Mouse (Mus musculus): Measurements from ENCODE around the gene Ppp2r5e.
A peak's percentile ranks its signal among the peaks of the same experiment; 100 is the strongest.

The Ppp2r5e gene

DNA sequence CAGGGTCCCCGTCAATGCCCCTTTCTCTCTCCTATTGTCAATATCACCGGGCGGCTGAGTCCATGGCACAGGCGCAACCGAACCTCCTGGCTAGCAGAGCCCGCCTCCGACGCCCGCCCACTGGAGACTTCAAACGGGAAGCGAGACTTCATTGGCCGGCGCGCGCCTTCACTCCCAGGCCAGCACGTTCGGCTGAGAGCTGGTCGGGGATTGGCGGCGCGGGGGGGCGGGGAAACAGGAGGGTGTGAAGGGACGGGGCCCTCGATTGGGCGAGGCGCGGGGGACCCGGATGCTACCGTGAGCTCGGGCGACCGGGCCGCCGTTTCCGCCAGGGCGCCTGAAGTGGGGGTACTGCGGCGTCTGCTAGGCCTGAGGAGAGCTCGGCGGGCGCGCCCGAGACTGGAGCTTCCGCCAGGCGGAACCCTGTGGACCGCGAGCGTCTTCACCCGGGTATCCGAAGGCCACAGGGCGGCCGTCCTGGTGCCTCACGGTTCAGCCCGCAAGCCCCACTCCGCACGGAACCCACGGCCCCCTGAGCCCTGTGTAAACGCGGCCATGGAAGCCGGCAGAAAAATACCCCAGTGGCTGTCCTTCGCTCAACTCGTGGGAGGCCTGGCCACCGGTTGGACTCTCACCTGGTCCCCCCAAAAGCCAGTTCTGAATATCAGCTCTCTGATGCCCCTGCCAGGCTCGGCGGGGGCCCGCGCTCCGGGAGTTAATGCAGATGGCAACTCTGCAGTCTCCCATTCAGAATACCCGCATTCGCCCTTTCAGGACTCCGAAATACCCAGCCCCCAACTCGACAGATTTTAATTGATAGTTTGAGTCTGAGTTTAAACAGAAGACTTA lies at the start of gene Ppp2r5e:
Ppp2r5e (minus strand) TSS at position 92 of the 849 bp plus-strand sequence.
- DNase-seq, result peak; percentile 99

DNA sequence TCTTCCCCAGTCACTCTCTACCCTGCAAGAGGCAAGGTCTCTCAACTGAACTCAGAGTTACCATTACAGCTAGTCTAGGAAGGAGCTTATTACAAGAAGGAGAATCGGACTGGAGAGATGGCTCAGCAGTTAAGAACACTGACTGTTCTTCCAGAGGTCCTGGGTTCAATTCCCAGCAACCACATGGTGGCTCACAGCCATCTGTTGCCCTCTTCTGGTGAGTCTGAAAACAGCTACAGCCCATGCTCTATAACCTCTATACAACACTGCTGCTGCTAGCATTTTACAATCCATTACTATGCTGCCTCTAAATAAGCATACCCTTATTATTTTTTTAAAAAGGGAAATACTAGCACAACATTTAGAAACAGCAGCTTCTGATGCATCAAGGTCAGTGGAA lies 49.7 kb upstream of the Ppp2r5e start:
- no peak for DNase-seq

DNA sequence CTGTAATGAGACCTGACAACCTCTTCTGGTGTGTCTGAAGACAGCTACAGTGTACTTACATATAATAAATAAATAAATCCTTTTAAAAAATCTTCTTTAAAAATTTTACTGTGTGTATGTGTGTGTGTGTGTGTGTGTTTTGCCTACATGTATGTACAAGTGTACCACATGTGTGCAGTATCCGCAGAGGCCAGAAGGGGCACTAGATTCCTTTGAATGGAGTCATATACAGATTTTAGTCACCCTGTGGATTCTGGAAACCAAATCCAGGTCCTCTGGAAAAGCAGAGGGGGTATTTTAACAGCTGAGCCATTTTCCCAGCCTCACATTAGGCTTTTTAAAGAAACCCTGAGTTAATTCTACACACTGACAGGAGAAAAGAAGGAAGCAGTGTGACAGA lies 45.7 kb upstream of the Ppp2r5e start:
- no peak for DNase-seq

DNA sequence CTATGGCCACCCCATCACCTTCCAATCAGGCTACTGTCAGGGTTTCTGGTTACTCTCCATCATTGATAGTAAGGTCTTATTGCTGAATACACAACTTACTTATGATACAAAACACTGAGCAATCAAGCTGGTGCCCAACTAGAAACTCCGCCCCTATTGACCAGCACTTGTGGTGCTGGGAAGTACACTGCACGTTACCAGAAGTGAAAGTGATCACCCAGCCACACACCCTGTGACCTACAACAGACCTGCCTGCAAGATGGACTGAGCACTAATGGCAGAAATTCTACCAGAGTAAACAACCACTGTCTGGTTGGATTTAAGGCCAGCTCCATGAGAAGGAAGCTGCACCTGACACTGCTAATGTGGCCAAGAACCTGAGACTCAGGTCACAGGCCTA lies 42.3 kb upstream of the Ppp2r5e start:
- no peak for DNase-seq

DNA sequence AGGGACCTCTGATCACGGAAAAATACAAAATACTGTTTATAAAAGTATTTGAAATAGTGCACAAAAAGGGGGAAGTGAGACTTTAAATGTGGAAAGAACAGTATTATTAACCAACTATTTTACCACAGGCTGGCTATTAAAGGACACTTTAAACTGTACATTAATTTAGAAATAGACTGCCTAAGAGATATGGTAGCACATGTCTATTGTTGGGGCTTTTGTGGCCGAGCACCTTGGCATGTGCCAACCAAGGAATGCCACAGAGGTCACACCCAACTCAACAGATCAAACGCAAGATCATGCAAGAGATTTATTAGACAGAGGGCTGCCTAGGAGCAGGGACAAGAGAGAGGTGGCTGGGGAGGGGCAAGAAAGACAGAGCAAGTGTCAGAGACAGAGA lies 41.1 kb upstream of the Ppp2r5e start:
- DNase-seq, result no peak

DNA sequence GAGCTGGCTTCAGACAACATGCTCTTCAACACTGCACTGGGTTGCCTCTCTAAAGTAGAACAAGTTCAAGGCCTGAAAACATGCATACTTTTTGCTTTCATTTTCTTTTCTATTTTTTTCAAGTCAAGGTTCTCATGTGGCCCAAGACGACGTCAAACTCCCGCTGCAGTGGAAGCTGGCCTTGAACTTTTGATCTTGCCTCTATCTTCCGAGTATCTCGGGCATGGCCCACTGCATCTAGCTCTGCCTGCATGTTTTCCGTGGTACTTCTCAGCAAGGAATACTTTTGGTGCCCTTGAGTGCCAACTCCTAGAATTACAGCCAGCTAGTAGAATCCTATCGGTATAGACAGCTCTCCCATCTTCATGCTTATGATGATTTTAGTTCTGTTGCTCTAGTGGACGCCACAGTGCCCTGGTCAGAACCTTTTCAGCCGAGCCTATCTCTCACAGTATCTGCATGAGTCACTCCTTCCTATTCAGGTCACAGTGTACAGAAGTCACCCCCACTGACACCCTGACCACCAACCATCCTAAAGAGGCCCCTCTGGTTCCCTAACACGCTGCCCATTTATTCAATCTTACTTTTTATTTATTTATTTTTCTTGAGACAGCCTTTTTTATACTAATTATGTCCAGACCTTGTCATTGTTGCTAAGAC lies 39.9 kb upstream of the Ppp2r5e start:
- no peak for DNase-seq

DNA sequence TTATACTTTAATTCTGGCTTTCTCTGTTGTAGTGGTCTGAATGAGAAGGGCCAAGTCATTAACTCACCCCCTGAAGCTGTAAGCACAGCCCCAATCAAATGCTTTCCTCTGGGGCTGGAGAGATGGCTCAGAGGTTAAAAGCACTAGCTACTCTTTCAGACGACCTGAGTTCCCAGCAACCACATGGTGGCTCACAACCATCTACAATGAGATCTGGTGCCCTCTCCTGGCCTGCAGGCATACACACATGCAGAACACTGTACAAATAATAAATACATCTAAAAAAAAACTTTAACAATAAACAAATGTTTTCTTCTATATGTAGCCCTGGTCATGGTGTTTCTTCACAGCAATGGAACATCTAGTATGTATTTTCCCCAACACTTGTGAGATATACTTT lies 33.6 kb upstream of the Ppp2r5e start:
- no peak for DNase-seq

DNA sequence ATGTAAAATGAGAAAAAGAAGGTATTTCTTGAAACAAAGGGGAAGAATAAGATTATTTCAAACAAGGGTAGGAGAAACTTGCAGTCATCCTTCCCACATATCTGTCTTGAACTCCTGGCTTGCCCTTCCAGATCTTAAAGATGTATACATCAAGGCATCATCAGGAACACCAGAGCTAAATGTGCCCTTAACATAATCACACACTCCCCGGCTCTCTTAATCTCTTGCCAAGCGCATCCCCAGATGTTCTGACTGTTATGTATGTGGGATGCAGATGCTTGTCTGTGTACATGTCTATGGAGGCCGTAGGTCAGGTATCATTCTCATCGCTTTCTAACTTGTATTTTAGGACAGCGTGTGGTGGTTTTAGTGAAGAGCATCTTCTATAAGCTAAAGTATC lies 27.2 kb upstream of the Ppp2r5e start:
- DNase-seq, result no peak

DNA sequence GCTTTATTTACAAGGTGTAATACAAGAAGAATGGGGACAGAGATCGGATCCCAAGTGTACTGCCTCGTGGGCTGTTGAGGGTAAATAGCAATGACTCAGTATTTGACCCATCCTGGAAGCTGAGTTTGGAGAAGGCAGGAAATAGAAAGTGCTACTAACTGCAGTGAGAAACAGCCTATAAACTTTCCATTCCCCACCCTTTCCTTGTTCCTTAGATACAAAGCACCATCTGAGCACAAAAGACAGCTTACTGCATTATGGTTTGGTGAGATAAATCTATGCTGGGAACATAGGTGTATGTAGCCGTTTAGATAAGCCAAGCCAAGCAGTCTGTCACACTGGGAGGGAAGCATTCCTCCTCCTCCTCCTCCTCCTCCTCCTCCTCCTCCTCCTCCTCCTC lies 26.8 kb upstream of the Ppp2r5e start:
- DNase-seq, result no peak

DNA sequence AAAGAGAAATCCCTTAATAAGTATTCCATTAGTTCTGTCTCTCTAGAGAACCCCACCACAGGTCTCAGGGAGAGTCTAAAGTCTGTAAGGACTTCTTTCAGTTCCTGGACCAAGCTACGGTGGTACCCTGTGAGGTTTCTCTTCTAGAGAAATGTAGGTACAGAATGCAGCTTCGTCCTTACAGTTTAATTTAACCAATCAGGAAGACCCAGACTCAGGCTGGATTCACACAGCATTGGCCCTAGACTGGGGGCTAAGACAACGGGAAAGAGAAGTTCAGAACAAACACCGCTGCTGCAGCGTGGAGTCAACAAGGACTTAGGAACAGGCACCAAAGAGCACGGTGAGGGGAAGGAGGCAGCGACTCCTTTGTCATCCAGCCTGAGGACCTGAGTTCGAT lies 20.8 kb upstream of the Ppp2r5e start:
- no peak for DNase-seq

DNA sequence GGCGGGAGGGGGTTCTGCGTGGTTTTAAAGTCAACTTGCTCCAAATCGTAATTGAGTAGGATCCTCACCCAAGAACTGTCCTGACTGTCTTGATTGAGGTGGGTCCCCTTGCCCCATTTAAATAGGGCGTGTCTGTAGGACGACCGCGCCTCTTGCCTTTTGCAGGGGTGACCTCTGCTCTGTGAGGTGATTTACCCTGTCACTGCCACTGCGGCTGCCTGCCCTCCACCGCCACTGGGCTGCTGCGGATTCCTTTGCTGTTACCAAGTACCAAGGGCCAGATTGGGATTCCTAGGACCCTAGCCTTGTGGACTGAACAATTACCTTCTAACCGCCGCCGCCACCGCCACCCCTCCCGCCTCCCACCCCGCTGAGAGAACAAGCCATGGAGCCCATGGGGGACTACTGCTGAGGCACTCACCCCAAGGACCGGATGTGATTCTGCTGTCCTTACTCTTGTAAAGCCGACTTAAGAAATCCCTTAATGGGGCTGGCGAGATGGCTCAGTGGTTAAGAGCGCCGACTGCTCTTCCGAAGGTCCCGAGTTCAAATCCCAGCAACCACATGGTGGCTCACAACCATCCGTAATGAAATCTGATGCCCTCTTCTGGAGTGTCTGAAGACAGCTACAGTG lies 20.2 kb upstream of the Ppp2r5e start:
- DNase-seq, result no peak

DNA sequence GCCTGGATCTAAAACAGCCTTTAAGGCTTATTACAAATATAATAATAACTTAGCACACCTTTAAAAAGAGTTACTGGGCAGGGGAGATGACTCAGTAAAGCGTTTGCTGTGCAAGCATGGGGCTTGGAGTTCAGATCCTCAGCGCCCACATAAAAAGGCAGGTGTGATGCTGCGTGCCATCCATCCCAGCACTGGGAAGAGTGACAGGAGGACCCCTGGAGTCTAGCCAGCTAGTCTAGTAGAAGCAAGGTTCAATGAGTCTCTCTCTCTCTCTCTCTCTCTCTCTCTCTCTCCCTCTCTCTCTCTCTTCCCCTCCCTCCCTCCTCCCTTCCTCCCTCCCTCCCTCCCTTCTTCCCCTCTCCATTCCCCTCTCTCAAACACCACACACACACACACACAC lies 19.5 kb upstream of the Ppp2r5e start:
- DNase-seq, result no peak

DNA sequence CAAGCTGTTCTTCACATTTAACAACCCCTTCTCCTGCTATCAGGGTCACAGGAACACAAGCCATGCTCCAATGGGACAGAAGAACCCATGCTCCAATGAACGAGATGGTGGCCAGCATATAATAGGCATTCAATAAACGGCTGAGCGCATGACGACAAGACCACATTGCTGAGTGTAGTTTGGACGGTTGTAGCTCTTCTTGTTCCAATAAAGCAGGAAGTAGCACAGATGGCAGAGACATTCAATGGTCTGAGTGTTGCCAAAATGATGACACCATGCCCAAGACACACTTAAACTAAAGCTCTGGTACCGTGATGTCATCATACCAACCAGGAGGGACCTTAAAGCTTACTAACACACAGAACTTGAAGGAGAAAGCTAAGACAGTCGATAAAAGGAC lies 16.7 kb upstream of the Ppp2r5e start:
- DNase-seq, result no peak

DNA sequence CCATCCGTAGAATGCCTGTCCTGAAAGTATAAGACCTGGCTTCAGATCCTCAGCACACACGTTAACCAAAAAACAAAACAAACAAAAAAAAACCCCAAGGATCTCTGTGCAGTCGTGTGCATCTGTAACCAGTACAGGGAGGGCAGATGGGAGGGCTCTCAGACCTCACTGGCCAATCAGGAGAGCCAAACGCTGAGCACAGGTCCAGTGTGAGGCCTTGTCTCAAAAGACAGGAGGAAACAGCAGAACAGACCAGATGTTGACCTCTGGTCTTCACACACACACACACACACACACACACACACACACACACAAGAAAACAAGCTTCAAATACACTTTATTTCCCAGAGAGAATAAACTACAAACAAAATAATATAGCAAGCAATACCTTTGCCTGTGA lies 3.4 kb upstream of the Ppp2r5e start:
- DNase-seq, result no peak

DNA sequence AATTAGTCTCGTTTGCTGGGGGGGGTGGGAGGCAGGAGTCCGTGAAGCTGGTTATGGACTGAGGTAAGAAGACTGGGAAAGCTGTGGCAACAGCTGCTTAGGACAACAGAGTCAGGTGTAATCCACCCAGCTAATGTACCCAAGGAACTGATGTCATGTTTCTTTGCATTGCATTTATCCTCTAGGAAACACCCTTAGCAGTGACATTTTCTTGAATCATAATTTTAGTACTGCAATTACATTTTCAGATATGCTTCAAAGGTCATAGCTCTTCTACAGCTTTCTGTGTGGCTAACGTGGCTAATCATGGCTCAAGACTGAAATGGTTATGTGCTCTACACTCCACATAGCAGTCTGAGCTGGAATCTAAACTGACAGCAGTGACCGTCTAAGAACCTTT lies 2.9 kb upstream of the Ppp2r5e start:
- DNase-seq, result no peak

DNA sequence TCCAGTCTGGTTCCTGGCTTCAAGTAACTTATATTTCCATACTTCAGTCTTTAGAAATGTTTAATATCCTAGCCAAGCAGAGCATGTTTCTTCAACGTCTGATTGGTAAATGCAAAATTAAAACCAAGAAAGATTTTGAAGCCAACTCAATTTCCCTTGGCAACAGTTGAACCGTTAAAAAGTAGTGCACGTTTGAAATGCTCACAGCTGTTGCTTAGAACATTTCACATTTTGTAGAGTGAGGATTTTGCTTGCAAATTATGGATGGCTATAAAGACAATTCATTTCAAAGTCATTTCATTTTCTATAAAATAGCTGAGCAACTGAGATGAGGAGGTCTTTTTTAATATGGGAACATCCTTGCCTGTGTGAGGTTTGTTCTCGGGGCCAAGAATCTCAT lies 1.7 kb upstream of the Ppp2r5e start:
- DNase-seq, result no peak

DNA sequence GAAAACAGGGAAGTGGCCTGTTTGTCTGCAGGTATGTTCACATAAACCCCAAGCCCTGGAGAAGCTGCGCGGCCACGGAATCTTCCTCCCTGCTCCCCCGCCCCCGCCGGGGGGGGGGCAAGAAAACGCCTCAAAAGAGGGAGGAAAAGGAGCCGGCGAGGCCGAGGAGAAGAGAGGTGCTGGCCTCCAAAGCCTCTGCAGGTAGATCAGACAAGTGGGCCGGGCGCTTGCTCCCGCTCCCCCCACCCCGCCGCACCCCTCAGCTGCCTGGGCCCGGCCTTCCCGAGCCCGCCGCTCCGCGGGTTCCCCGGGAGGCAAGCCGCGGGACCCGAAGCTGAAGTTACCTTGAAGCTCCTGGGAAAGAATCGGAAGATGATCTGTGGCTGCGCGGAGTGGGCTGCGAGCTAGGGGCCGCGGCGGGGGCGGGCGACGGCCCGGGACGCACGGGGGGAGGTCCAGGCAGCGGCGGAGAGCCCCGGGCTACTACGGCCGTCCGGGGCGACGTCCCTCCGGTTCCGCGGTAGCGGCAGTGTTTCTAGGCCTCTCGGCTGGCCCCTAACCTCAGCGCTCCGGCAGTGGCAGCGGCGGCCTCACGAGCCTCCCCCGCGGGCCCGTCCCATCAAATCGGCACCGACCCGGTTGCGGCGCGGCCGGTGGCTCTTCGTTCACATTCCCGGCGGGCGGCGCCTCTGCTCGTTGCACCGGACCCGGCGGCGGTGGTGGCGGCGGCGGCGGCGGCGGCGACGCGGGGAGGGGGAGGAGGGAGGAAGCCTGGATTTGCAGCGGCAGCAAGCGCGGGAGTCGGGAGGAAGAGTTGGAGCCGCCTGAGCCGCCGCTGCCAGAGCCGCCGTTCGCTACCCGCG lies 523 bp downstream of the Ppp2r5e start:
- peak; percentile 20 for DNase-seq

DNA sequence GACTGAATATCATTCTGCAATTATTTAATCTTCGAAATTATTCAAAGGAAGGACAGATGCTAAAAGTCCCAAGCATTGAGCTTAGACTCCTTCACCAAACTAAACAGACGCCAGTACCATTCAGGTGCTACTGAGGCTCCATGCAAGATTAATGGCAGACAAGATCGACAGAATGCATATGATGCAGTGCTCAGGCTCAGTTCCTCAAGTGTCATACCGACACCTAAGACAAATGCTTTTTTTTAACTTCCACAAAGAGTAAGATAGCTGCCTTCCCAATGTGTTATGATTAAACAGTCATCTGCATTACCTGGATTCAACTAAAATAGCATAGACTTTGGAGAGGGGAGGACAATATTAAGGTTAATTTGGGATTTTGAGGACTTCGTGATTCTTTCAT lies 1.6 kb downstream of the Ppp2r5e start:
- DNase-seq, result no peak

DNA sequence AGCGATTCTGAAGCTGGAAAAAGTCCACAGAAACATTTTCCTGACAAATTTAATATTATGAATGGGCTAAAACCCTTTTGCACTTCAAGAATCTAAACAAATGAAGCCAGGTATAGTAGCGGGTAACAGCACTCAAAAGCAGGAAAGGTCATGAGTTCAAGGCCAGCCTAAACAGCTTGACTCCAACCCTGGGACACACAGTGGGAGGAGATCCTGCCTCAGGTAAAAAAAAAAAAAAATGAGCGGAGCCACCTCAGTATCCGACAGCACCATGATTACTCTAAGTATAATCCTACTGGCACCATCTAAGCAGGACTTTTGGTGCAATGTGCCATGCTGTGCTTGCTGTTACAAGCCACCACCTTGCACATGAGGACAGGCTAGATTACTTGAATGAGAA lies 2.2 kb downstream of the Ppp2r5e start:
- no peak for DNase-seq

DNA sequence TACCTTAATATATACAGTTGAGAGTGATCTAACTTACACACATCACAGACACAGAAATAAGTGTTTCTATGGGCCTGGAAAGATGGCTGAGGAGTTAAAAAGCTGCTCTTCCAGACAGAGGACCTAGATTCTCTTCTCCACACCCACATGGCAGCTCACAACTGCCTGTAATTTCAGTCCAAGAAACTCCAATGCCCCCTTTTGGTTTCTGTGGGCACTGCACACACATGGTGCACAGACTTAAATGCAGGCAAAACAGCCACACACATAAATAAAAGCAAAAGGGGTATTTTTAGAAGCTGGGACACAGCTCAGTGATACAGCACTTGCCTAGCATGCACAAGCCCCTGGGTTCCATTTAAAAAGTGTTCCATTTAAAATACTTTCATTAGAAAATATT lies 8.5 kb downstream of the Ppp2r5e start:
- no peak for DNase-seq

DNA sequence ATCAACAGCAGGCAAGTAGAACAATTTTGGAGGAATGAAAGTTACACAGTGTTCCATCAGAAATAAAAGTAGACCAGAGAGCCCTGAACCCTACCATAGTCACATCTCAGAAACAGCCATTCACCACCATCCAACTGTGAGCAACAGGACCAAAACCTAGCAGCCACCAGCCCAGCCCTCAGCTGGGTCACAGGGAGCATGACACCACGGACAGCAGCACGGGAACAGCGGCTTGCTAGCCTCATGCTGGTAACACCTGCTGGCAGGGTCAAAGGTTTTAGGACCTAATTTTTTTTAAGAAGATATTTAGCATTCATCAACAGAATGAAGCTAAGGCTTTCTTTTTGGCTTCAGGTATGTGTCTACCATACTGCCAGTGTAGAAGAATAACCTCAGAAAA lies 12.3 kb downstream of the Ppp2r5e start:
- no peak for DNase-seq

DNA sequence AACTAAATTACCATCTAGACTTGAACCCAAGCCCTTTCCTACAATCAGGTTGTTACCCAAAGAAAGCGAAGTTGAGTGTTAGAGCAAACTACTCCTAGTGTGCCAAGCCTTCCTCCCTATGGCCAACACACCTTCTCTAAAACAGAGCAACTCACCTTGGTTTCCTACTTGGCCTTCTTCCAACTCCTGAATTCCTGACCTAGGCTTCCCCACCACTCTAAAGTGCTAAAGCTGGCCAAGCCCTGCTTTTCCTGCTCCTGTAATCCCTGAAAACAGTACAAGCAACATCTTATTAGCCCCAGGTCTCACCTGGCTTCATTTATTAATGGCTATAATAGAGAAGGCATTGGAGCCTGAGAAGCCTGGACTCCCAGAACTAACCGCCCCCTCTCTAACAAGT lies 17.0 kb downstream of the Ppp2r5e start:
- no peak for DNase-seq

DNA sequence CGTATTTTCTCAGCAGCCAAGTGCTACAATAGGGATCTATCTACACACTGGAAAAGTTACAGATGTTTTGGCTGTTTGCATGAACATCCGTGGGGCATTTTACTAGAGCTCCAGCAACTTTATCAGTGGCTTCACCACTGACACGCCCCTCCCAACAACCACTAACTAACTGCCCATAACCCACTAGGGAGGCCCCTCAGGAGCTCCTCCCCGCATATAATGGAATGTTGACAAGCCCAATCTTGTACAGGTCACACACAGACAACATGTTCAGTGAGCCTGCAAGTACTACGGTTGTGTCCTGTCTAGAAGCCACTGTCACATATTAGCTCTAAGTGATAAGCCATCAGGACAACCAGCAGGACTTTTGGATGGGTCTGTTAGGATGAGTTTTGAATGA lies 18.8 kb downstream of the Ppp2r5e start:
- no peak for DNase-seq
